Mouse (Mus musculus) testis, adult 2 months (tissue): ENCODE results near the gene Tenm3. TPM values are rescaled to one million over a fixed set of nuclear protein-coding genes. Genes with fewer than 3 reads are reported as not detected.

ENCODE experiments used
- H3K27ac ChIP-seq: fragments of 200-500 bp; 2 replicates; pipeline ENCODE4 v1.5.1; 2012; ENCODE audit warnings: low read depth, low read length; ENCODE audit not compliant: control insufficient read depth, insufficient read depth
- H3K27me3 ChIP-seq: fragments of 200-500 bp; 2 replicates; pipeline ENCODE4 v1.6.1; 2012; ENCODE audit warnings: mild to moderate bottlenecking, low read length, moderate library complexity; ENCODE audit not compliant: control insufficient read depth, insufficient read depth
- H3K36me3 ChIP-seq: fragments of 200-500 bp; 2 replicates; pipeline ENCODE4 v1.6.1; 2012; ENCODE audit warnings: mild to moderate bottlenecking, low read length; ENCODE audit not compliant: control insufficient read depth, insufficient read depth
- H3K4me1 ChIP-seq: fragments of 200-500 bp; 2 replicates; pipeline ENCODE4 v1.6.1; 2012; ENCODE audit warnings: low read length; ENCODE audit not compliant: control insufficient read depth, insufficient read depth
- H3K4me3 ChIP-seq: fragments of 200-500 bp; 2 replicates; pipeline ENCODE4 v1.5.1; 2012; ENCODE audit warnings: low read depth, mild to moderate bottlenecking, low read length, moderate library complexity, mixed read lengths; ENCODE audit not compliant: control insufficient read depth
- CTCF ChIP-seq: fragments of 200-500 bp; IDR thresholded peaks from 2 replicates; pipeline ENCODE4 v1.5.1; 2012; ENCODE audit warnings: low read depth, mild to moderate bottlenecking, inconsistent platforms, low read length, moderate library complexity; ENCODE audit not compliant: control insufficient read depth, insufficient read depth, insufficient replicate concordance
- POLR2A ChIP-seq: fragments of 200-500 bp; IDR thresholded peaks from 2 replicates; pipeline ENCODE4 v1.6.1; 2012; ENCODE audit warnings: low read depth, mild to moderate bottlenecking, inconsistent platforms, low read length, moderate library complexity; ENCODE audit not compliant: control insufficient read depth
- polyA plus RNA-seq: library from polyadenylated mRNA; depleted of rRNA; stranded (reverse); fragments of >200 nt; gene quantifications from 2 replicates; pipeline ENCODE4 v1.2.3, GENCODE M21; 2012

Tenm3 gene
- polyA plus RNA-seq, 1 experiment = 4.2 TPM

GRCm38 (mm10) chr8:48300613-48301037 lies 543.1 kb downstream of the Tenm3 start:
- H3K4me1 ChIP-seq = no peaks in the 10 kb centered on the region
- H3K4me3 ChIP-seq = no peak overlapping the region
- no peaks in the 10 kb centered on the region for H3K36me3 ChIP-seq
- TF ChIP-seq POLR2A (no peak), CTCF (no peak)
- no peaks in the 10 kb centered on the region for H3K27me3 ChIP-seq
- no peak overlapping the region for H3K27ac ChIP-seq

GRCm38 (mm10) chr8:48300061-48300460 lies 543.7 kb downstream of the Tenm3 start:
- H3K4me3 ChIP-seq = no peak overlapping the region
- no peak for TF ChIP-seq CTCF
- TF ChIP-seq POLR2A = no peak
- no peaks in the 10 kb centered on the region for H3K27me3 ChIP-seq
- H3K4me1 ChIP-seq = no peaks in the 10 kb centered on the region
- no peaks in the 10 kb centered on the region for H3K36me3 ChIP-seq
- no peak overlapping the region for H3K27ac ChIP-seq

- TF ChIP-seq CTCF (no peak), POLR2A (no peak)
- Histone ChIP-seq H3K4me3 (no peak overlapping the region), H3K4me1 (no peaks in the 10 kb centered on the region), H3K27me3 (no peaks in the 10 kb centered on the region), H3K27ac (no peak overlapping the region), H3K36me3 (no peaks in the 10 kb centered on the region)
Measured at GRCm38 (mm10) chr8:48299341-48299740, 544.4 kb downstream of the Tenm3 start.

- Histone ChIP-seq H3K4me3 (no peak overlapping the region), H3K36me3 (no peaks in the 10 kb centered on the region), H3K27ac (no peak overlapping the region), H3K27me3 (no peaks in the 10 kb centered on the region), H3K4me1 (no peaks in the 10 kb centered on the region)
- TF ChIP-seq CTCF = no peak
- no peak for TF ChIP-seq POLR2A
Measured at GRCm38 (mm10) chr8:48296371-48296770, 547.4 kb downstream of the Tenm3 start.

- no peak for TF ChIP-seq CTCF
- TF ChIP-seq POLR2A = no peak
- Histone ChIP-seq H3K36me3 (no peaks in the 10 kb centered on the region), H3K4me3 (no peak overlapping the region)
Measured at GRCm38 (mm10) chr8:48295558-48295957, 548.2 kb downstream of the Tenm3 start.

GRCm38 (mm10) chr8:48293797-48294196 lies 550.0 kb downstream of the Tenm3 start:
- Histone ChIP-seq H3K4me3 (no peak overlapping the region), H3K36me3 (no peaks in the 10 kb centered on the region), H3K4me1 (no peaks in the 10 kb centered on the region), H3K27ac (no peak overlapping the region), H3K27me3 (no peaks in the 10 kb centered on the region)
- TF ChIP-seq CTCF (no peak), POLR2A (no peak)

More at GRCm38 (mm10) chr8:48295558-48295957, 548.2 kb downstream of the Tenm3 start:
- no peaks in the 10 kb centered on the region for H3K27me3 ChIP-seq
- H3K27ac ChIP-seq = no peak overlapping the region
- H3K4me1 ChIP-seq = no peaks in the 10 kb centered on the region

- no peak for TF ChIP-seq CTCF
- TF ChIP-seq POLR2A = no peak
- no peaks in the 10 kb centered on the region for H3K4me1 ChIP-seq
- no peak overlapping the region for H3K4me3 ChIP-seq
- no peaks in the 10 kb centered on the region for H3K27me3 ChIP-seq
- no peaks in the 10 kb centered on the region for H3K36me3 ChIP-seq
- H3K27ac ChIP-seq = no peak overlapping the region
Measured at GRCm38 (mm10) chr8:48285432-48285831, 558.3 kb downstream of the Tenm3 start.

GRCm38 (mm10) chr8:48281855-48282254 lies 561.9 kb downstream of the Tenm3 start:
- Histone ChIP-seq H3K4me3 (no peak overlapping the region), H3K27me3 (no peaks in the 10 kb centered on the region), H3K27ac (no peak overlapping the region), H3K4me1 (no peaks in the 10 kb centered on the region), H3K36me3 (no peaks in the 10 kb centered on the region)
- no peak for TF ChIP-seq CTCF
- no peak for TF ChIP-seq POLR2A
